Mouse (Mus musculus) cortical plate, adult 2 months (tissue): ENCODE data around the gene 9530003J23Rik.

Experiments
- CTCF ChIP-seq: fragments of 200-500 bp; IDR thresholded peaks from 2 replicates; pipeline ENCODE4 v1.5.1; 2011; ENCODE audit warnings: mild to moderate bottlenecking, control low read depth, low read length; ENCODE audit not compliant: insufficient read depth; ENCODE audit errors: extremely low read depth
- POLR2A ChIP-seq: fragments of 200-500 bp; IDR thresholded peaks from 2 replicates; pipeline ENCODE4 v1.6.1; 2011; ENCODE audit warnings: mild to moderate bottlenecking, low read length, control low read depth; ENCODE audit not compliant: insufficient read depth; ENCODE audit errors: extremely low read depth

GRCm38 (mm10) chr10:117272023-117272422 lies 33.5 kb upstream of the 9530003J23Rik start:
- no peak for TF ChIP-seq CTCF
- no peak for TF ChIP-seq POLR2A
